Mouse (Mus musculus): ENCODE results near the gene Sept1.

The Sept1 gene

GRCm38 (mm10) chr7:127232622-127233367 lies at the start of gene Sept1, which contains the start of gene Zfp553:
Gene Sept1, minus strand, starts transcription at chr7:127233130.
Gene Zfp553, plus strand, starts transcription at chr7:127233061.
- DNase-seq (ENCODE audit: low spot score): peak; percentile 85

GRCm38 (mm10) chr7:127282190-127282589 lies 49.3 kb upstream of the Sept1 start:
- DNase-seq (ENCODE audit: low spot score): no peak

GRCm38 (mm10) chr7:127281114-127281513 lies 48.2 kb upstream of the Sept1 start:
- no peak for DNase-seq (ENCODE audit: low spot score)

GRCm38 (mm10) chr7:127280092-127280491 lies 47.2 kb upstream of the Sept1 start:
- DNase-seq (ENCODE audit: low spot score): no peak

- peak; percentile 32 for DNase-seq (ENCODE audit: low spot score)
Observed at GRCm38 (mm10) chr7:127278311-127278710, 45.4 kb upstream of the Sept1 start.

- no peak for DNase-seq (ENCODE audit: low spot score)
Observed at GRCm38 (mm10) chr7:127276519-127276961, 43.6 kb upstream of the Sept1 start.

GRCm38 (mm10) chr7:127273925-127274789 lies 41.2 kb upstream of the Sept1 start, which contains the start of gene Sephs2:
Gene Sephs2, minus strand, starts transcription at chr7:127274055.
- peak; percentile 95 for DNase-seq (ENCODE audit: low spot score)

- DNase-seq (ENCODE audit: low spot score): peak; percentile 22
Observed at GRCm38 (mm10) chr7:127273118-127273923, 40.4 kb upstream of the Sept1 start.

- DNase-seq (ENCODE audit: low spot score): no peak
Observed at GRCm38 (mm10) chr7:127272566-127272965, 39.6 kb upstream of the Sept1 start.

- no peak for DNase-seq (ENCODE audit: low spot score)
Observed at GRCm38 (mm10) chr7:127271093-127271492, 38.2 kb upstream of the Sept1 start.

GRCm38 (mm10) chr7:127270666-127271065 lies 37.7 kb upstream of the Sept1 start:
- no peak for DNase-seq (ENCODE audit: low spot score)

GRCm38 (mm10) chr7:127270256-127270655 lies 37.3 kb upstream of the Sept1 start:
- DNase-seq (ENCODE audit: low spot score): no peak

GRCm38 (mm10) chr7:127263526-127263925 lies 30.6 kb upstream of the Sept1 start:
- no peak for DNase-seq (ENCODE audit: low spot score)

GRCm38 (mm10) chr7:127262218-127262961 lies 29.5 kb upstream of the Sept1 start:
- no peak for DNase-seq (ENCODE audit: low spot score)

GRCm38 (mm10) chr7:127260309-127261111 lies 27.6 kb upstream of the Sept1 start, which contains the start of gene Dctpp1:
Gene Dctpp1, minus strand, starts transcription at chr7:127260709.
- peak; percentile 96 for DNase-seq (ENCODE audit: low spot score)

- DNase-seq (ENCODE audit: low spot score): no peak
Observed at GRCm38 (mm10) chr7:127259186-127259905, 26.4 kb upstream of the Sept1 start.

- DNase-seq (ENCODE audit: low spot score): no peak
Observed at GRCm38 (mm10) chr7:127256518-127256917, 23.6 kb upstream of the Sept1 start.

GRCm38 (mm10) chr7:127255965-127256364 lies 23.0 kb upstream of the Sept1 start:
- no peak for DNase-seq (ENCODE audit: low spot score)

GRCm38 (mm10) chr7:127255008-127255407 lies 22.1 kb upstream of the Sept1 start:
- no peak for DNase-seq (ENCODE audit: low spot score)
